Mouse (Mus musculus): Measurements from ENCODE around the gene Brdt. TPM values are rescaled to one million over a fixed set of nuclear protein-coding genes. Genes with fewer than 3 reads are reported as not detected.

Brdt gene
- total RNA-seq (2021): 1 to 10 TPM; 2.6 to 3.5 TPM
- long read RNA-seq, experiment 1, partial matches to known transcripts: 0 of 2 reads
- long read RNA-seq, experiment 1, other reads (novel, unspliced or antisense): 2 of 2 reads
- long read RNA-seq, experiment 2, partial matches to known transcripts: 1 of 2 reads
- long read RNA-seq, experiment 2, other reads (novel, unspliced or antisense): 1 of 2 reads

DNA sequence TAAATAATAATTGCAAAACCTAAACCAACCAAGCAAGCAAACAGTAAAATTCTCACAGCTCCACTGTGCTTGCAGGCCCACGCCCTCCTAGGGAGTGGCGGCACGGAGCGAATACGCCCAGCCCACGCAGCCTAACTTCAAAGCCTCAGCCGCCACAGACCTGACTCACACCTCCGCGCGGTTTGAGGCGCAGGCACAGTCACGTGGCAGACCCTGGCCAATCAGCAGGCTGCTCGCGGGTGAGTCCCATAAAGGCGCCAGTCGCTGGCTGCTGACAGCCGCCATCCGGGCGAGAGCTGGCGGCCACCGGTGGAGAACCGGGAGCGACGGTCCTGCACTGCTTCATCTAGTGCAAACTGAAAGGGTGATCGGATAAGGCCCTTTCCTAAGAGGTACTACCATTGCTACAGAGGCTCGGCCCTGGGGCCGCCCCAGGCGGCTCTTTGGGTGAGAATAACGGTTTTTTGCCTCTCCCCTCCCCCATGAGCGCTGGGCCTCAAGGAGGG is at the start of gene Brdt:
Gene Brdt, plus strand, starts transcription at position 244 of the 506 bp plus-strand sequence.
- no peak for DNase-seq

DNA sequence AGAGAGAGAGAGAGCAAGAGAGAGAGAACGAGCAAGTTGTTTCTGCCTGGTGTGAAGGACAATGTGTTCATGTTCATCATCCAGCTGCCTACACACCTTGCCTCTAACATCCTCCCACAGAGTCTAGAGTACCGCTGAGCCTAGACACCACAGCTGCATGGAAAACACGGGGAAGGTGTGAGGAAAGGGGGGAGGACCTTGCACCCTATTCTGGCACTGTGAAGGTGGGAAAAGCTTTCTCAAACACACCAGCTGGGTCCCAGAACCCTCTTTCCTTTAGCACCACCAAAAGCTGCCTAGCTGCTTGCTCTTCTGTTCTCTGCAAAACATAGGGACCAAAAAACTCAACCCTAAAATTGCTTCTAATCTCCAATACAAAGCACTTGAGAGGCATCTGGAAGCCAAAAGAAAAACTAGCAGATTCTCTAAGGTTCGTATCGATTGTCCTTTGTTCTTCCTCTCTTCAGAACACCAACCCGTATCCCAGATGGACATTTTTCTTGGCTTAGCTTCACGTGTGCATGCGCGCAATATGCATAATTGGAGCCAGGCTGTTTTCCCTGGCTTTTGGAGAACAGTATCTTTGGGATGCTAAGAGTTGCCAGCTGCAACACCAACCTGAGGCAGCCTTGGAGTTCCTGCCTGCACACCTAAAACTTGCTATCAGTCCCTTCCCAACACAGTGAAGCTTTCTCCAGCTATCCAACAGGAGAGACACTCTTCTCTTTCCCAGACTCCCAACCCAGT is 48.2 kb upstream of the Brdt start:
- DNase-seq: no peak

- no peak for DNase-seq
Observed at GRCm38 (mm10) chr5:107283935-107284524, 46.9 kb upstream of the Brdt start.

DNA sequence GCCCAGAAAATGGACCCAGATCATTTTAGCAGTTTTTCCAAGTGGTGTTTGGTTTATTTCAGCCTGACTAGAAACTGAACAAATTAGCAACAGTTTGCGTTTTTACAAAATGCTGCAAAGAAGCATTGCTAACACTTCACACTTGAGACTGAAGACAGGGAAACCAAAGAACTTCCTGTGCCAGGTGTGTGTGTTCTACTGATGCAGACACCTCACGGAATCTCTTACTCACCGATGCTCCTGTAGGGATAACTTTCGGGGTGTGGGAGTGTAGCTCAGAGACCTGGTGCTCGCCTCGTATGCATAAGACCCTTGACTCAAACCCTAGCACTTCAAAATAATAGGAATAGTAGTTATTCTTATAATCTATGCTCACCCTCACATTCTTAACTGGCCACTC is 45.4 kb upstream of the Brdt start:
- no peak for DNase-seq

DNA sequence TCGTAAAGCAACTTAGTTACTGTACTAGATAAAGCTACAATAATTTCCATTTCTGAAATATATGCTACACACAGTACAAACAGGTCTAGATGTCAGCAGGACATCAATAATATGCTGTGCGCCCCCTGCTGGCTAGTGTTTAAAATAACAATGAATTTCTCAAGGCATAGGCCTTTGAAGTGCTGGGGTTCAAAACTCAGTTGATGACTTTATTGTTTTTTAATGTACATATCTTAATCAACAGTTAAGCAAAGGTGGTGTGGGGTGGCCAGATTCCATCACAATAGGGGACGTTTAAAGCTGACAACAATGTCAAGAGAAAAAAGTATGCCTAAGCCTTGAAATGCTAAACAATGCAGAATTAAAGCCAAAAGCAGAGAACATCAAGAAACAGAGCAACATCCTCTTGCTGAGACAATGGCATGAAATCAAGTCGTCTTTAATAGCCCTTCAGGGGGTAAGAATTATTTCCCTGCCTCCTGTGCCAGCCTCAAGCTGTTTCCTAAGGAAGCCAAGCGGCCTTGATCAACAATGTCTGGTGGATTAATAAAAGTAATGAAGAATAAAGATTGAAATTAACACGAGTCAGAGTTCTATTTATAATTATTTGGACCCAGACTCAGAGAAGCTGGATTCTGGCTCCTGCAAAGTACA is 43.6 kb upstream of the Brdt start:
- peak; percentile 87 for DNase-seq

DNA sequence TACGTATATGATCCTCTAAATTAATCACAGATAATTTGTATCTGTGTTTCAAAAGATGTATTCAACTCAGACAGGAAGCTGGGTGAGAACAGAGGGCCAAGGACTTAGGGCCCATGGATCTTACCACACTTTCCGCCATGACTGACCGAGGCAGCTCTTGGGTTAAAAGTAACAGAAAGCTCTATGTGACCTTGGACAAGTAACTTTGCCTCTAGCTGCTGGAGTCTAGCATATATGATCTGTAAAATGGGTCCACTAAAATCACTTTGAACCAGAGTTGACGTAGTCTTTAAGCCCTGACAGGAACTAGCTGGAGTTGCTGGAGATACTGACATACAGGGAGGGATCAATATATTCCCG is 43.1 kb upstream of the Brdt start:
- no peak for DNase-seq

DNA sequence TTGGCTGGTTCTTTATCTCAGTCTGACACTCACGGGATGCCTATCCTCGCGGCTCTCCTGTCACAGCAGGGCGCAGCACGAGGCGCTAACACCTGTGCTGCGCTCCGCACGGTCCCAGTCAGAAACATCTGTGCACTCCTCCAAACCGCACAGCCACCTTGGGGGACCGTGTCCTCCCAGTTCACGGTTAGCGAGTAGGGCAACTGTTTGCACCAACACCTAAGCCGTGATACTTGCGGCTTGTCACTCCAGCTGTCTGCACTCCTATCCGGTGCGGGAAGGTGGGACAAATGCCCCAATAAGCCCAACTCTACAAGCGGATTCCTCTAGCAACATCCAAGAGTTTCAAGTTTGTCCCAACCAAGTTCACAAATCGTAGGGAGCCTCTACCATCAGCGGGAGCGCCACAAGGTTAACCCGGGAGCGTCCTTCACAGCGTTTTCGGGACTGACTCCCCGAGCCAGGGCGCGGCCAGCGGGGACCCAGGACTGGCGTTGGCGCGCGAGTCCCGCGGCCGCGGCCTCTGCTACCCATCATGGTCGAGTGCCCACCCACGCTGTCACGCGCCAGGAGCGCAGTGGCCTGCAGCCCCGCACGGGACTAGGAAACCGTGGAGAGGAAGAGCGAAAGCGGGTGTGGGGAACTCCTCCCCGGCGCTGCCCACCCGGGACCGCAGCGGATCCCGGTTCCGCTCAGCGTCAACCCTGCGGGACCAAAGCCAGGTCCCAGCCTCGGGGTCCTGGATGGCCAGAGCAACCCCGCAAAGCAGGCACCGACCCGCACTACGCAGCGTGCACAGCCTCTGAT is 42.3 kb upstream of the Brdt start:
- DNase-seq: peak; percentile 62

GRCm38 (mm10) chr5:107289234-107289764 is 41.7 kb upstream of the Brdt start, which contains the start of gene Tgfbr3:
TSS of gene Tgfbr3 (minus strand) at chr5:107289629.
- DNase-seq: peak; percentile 95

GRCm38 (mm10) chr5:107289986-107290385 is 41.0 kb upstream of the Brdt start:
- DNase-seq: no peak

DNA sequence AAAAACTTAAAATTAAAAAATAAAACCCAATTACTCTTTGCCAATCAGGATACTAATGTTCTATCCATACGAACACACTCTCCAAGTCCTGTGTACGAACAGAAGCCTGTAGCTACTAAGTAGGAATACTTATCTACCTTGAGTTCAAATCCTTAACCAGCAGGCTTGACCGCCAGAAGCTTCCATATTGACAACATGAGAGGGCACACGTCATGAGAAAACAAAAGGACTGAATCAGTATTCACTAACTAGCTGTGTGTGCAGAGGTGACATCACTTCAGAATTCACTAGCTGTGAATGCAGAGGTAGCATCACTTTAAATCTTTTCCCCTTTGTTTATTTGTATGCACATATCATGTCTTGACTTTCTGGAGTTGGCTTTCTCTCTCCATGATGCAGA is 36.9 kb upstream of the Brdt start:
- no peak for DNase-seq

- DNase-seq: peak; percentile 91
Observed at GRCm38 (mm10) chr5:107295061-107295816, 35.7 kb upstream of the Brdt start.

DNA sequence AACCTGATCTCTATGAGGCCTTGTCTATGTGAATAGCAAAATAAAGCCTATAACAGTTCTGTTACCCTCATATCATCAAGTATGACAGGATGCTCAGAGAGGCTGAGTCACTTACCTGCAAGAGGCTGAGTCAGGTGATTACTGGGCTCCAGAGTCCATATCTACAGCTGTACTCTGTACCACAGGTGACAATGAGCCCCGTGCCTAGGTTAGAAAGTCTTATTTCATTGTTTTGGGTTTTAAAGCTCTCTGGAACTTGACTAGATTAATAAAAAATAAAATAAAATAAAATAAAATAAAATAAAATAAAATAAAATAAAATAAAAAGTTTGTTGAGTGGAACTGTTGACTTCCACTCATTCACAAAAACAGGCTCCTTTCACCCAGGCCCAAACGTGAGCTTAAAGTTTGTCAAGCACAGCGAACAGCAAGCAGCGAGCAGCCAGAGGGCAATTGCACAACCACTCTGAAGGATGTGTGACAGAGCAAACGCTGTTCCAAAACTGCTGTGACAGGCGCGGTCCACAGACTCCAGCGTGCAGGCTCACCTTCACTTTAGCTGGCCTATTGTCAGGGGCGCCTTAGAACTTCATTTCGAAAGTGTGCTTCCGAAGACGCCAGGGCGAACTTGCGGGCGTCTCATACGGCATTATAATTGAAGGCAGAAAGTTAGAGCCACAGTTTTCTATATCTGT is 35.0 kb upstream of the Brdt start:
- peak; percentile 63 for DNase-seq

- no peak for DNase-seq
Observed at GRCm38 (mm10) chr5:107296512-107297322, 34.2 kb upstream of the Brdt start.

DNA sequence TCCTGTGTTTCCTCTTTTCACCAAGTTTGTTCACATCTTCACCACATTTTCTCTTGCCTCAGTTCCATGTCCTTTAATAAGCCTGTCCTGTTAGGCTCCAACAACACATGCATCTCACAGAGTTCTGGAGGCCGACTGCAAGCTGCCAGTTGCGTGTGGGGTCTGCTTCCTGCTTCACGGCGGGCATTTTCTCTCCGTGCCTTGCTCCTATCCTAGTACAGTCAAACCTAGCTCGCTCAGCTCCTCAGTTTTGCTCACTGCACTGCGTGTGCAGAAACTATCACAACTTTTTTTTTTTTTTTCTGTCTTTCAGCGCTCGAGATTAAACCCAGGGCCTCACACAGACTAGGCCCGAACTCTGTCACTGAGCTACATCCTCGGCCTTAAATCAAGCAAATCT is 32.1 kb upstream of the Brdt start:
- no peak for DNase-seq

DNA sequence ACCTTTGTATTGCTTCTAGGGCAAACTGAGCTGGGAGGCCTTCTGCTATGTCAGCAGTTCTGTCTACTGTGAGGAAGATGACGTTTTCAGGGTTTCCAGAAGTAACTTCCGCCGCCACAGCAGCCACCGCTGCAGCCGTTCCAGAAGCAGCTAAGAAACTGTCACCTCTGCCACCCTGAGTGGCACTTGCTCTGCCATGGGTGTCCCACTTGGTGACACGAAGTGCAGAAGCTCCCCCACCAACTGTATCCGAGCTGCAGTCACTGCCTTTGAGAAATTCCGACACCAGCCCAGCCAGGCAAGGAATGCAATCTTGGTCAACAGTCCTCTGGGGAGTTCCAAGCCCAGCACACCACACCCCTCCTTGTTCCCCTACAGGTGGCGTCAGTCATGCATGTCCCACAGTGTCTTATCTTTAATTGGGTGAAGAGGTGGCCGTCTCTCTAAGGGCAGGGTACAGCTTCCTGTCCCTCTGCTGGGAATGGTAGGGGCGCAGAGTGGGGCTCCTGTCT is 27.6 kb upstream of the Brdt start:
- DNase-seq: peak; percentile 31

- no peak for DNase-seq
Observed at GRCm38 (mm10) chr5:107304117-107304825, 26.7 kb upstream of the Brdt start.

DNA sequence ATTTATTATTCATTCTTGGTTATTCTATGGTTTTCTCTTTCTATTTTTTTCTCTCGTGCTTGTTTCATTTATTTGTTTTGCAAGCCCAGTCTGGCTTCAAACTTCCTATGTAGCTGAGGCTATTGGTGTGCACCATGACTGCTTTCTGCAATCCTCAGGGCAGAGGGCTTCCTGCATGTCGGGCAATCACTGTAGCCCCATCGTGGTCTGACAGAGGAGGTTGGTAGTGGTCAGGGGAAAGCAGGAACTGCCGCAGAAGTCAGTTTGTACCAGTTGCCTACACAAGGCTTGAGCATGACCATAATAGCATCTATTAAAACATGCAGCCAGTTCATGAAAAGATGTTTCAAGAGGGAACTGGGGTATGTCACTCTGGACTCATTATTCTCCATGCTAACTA is 23.5 kb upstream of the Brdt start:
- DNase-seq: no peak

- peak; percentile 28 for DNase-seq
Observed at GRCm38 (mm10) chr5:107317141-107317540, 13.8 kb upstream of the Brdt start.

DNA sequence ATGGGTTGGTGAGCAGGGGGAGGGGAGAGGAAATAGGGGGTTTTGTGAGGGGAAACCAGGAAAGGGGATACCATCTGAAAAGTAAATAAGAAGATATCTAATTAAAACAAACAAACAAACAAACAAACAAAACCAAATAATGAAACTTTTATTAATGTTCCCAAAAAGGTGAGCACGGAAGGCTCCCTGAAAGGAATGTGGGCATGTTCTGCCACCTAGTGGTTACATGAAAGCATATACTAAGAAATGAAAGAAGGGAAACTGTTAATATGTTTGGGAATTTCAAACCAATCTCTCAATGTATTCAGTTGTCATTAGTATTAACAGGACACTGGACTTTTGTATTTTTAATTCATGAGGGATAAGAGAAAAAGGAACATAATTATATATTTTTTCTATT is 10.3 kb upstream of the Brdt start:
- peak; percentile 46 for DNase-seq

All from adrenal gland, postnatal 10 days (tissue).